Mouse (Mus musculus): ENCODE measurements around the gene Edaradd. TPM values are rescaled to one million over a fixed set of nuclear protein-coding genes. Genes with fewer than 3 reads are reported as not detected.
A peak's percentile ranks its signal among the peaks of the same experiment; 100 is the strongest.

The Edaradd gene
- polyA plus RNA-seq, 1 experiment from 2014 or later = 2.6 TPM

DNA sequence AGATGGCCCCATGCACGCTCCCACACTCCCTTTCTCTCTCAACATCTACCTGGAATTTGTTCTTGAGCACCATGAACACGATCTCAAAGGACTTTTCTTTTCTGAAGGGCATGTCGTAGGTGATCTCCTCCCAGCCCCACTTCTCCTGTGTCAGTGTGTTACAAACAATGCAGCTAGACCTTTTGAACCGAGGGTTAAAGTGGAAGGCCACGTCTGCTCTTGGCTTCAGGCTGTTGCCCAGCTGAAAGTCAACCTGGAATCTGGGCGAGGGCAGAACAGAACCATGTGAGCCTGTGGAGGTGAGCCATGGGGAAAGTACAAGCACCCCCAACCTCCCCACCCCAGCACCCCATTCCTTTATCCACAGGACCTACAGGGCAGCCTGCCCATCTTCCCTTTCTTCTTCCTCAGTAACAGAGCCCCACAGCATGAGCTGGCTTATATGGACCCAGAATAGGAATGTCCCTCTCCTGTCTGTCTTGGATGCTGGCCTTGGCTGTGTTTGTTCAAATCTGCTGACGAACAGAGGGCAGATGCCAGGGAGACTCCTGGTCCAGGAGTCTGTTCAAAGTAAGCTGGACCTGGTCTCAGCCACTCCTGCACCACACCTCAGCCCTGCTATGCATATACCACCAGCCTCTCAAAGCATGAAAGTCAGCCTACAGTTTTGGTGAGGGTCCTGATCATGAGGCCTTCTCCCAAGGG lies 65.4 kb downstream of the Edaradd start:
- Histone ChIP-seq H3K4me2 (ENCODE audit: low read length) (no peak overlapping the region), H3K4me1 (replicated peaks; ENCODE audit: control insufficient read depth, insufficient read depth, low read length) (0 out of 2 replicates have a peak, but pooled peaks cover under 1% of the 10 kb centered on the region), H3K36me3 (ENCODE audit: control insufficient read depth, insufficient read depth) (no peaks in the 10 kb centered on the region), H3K27ac (ENCODE audit: low read length) (no peak overlapping the region), H3K9ac (replicated peaks; ENCODE audit: low read depth, low read length) (no peak overlapping the region), H3K27me3 (replicated peaks; ENCODE audit: control insufficient read depth, insufficient read depth, low read length) (no peaks in the 10 kb centered on the region), H3K9me3 (ENCODE audit: control insufficient read depth, low read length) (no peaks in the 10 kb centered on the region), H3K4me3 (replicated peaks; ENCODE audit: low read length) (no peak overlapping the region)
- ATAC-seq = no peak
- WGBS = 83% methylated on average over 7 of the region's 7 CpGs

DNA sequence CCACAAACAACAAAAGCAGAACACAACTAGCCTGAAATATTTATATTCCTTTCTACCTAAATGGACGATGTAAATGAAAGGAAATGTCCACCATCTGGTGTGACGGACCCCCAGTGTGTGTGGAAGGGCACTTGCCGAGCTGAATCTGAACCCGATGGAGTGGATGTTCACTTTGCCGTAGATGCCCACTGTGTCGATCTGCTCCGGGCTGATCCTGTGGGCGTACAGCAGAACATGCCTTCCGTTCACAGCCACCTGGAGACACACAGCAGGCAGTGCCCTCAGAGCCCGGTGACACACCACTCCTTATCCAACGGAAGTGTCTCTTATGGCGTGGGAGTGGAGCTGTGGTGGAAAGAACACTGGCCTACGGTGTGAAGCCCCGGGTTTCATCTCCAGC lies 67.1 kb downstream of the Edaradd start:
- Histone ChIP-seq H3K4me2 (ENCODE audit: low read length) (no peak overlapping the region), H3K9me3 (ENCODE audit: control insufficient read depth, low read length) (no peaks in the 10 kb centered on the region), H3K27me3 (replicated peaks; ENCODE audit: control insufficient read depth, insufficient read depth, low read length) (no peaks in the 10 kb centered on the region), H3K4me3 (replicated peaks; ENCODE audit: low read length) (no peak overlapping the region), H3K4me1 (replicated peaks; ENCODE audit: control insufficient read depth, insufficient read depth, low read length) (no peaks in the 10 kb centered on the region), H3K9ac (replicated peaks; ENCODE audit: low read depth, low read length) (no peak overlapping the region), H3K36me3 (ENCODE audit: control insufficient read depth, insufficient read depth) (no peaks in the 10 kb centered on the region), H3K27ac (ENCODE audit: low read length) (no peak overlapping the region)
- WGBS = 91% methylated on average over 14 of the region's 14 CpGs
- ATAC-seq = no peak

DNA sequence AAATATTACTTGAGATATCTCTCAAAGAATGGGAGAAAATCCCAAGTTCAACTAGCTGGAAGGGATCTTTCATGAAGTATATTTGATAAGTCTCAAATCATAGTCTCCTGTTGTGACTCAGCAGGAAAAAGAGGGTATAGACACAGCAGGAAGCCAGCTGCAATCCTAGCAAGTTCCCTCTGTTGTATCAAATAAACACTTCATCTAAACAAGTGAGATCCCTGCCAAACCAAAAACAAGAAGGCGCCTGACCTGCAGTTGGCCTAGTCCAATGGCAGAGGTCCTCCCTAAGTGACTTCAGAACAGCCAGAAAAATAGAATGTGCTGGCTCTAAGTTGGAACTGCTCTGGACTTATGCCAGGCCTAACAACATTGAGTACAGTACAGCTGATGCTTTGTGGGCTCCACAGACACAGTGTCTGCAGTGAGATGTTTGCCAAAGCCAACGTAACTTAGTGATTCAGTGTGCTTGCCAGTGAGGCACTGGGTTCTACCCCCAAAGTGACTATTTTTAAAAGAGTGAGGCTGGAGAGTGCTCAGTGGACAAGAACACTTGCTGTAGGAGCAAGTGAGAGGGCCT lies 78.1 kb downstream of the Edaradd start:
- Histone ChIP-seq H3K9me3 (ENCODE audit: control insufficient read depth, low read length) (no peaks in the 10 kb centered on the region), H3K4me1 (replicated peaks; ENCODE audit: control insufficient read depth, insufficient read depth, low read length) (no peaks in the 10 kb centered on the region), H3K36me3 (ENCODE audit: control insufficient read depth, insufficient read depth) (peaks cover 14% of the 10 kb centered on the region), H3K4me3 (replicated peaks; ENCODE audit: low read length) (no peak overlapping the region), H3K9ac (replicated peaks; ENCODE audit: low read depth, low read length) (no peak overlapping the region), H3K27me3 (replicated peaks; ENCODE audit: control insufficient read depth, insufficient read depth, low read length) (no peaks in the 10 kb centered on the region), H3K4me2 (ENCODE audit: low read length) (no peak overlapping the region), H3K27ac (ENCODE audit: low read length) (no peak overlapping the region)
- ATAC-seq = peak; percentile 33
- WGBS = 63% methylated on average over 2 of the region's 2 CpGs

DNA sequence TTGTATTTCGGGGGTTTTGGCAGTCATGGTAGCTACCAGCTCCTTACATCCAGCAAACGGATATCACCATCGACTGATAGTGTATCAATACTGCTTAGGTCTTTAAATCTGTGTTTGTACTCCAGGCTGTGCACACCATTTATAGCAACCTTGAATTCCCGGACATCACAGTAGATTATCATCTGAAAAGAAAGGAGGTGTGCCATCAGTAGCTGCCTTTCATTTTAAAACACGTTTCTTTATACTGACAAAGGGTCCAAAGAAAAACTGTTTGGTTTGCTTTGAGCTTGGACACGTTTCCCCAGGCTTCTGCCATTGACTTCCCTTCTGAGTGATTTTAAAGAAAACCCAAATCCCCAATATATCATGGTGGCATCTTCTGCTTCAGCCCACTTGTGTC lies 79.4 kb downstream of the Edaradd start:
- no peak overlapping the region for H3K4me3 ChIP-seq (replicated peaks; ENCODE audit: low read length)
- no peak overlapping the region for H3K4me2 ChIP-seq (ENCODE audit: low read length)
- WGBS = 85% methylated on average over 6 of the region's 6 CpGs
- no peak for ATAC-seq
- H3K9me3 ChIP-seq (ENCODE audit: control insufficient read depth, low read length) = no peaks in the 10 kb centered on the region
- no peak overlapping the region for H3K27ac ChIP-seq (ENCODE audit: low read length)
- H3K36me3 ChIP-seq (ENCODE audit: control insufficient read depth, insufficient read depth) = peaks cover 17% of the 10 kb centered on the region
- no peaks in the 10 kb centered on the region for H3K27me3 ChIP-seq (replicated peaks; ENCODE audit: control insufficient read depth, insufficient read depth, low read length)
- no peaks in the 10 kb centered on the region for H3K4me1 ChIP-seq (replicated peaks; ENCODE audit: control insufficient read depth, insufficient read depth, low read length)
- H3K9ac ChIP-seq (replicated peaks; ENCODE audit: low read depth, low read length) = no peak overlapping the region

DNA sequence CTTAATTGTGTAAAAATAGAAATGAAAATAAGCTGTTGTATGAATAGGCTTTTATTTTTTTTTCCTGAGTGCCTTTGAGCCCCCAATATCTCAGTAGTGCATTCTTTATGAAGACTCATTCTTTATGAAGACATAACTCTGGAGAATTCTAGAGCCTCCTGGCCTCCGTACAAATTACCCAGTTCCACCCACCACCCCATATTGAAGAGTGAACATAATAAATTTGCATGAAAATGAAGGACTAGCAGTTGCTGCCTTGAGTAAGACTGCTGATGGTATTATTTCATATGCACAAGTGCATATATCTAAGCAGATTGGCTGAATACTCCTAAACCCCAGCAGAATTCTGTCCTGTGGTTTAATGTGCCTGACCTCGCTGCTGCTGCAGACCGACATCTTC lies 80.7 kb downstream of the Edaradd start:
- no peak overlapping the region for H3K27ac ChIP-seq (ENCODE audit: low read length)
- H3K36me3 ChIP-seq (ENCODE audit: control insufficient read depth, insufficient read depth) = peaks cover 24% of the 10 kb centered on the region
- H3K4me3 ChIP-seq (replicated peaks; ENCODE audit: low read length) = no peak overlapping the region
- ATAC-seq = no peak
- no peaks in the 10 kb centered on the region for H3K9me3 ChIP-seq (ENCODE audit: control insufficient read depth, low read length)
- H3K4me2 ChIP-seq (ENCODE audit: low read length) = no peak overlapping the region
- no peak overlapping the region for H3K9ac ChIP-seq (replicated peaks; ENCODE audit: low read depth, low read length)
- H3K27me3 ChIP-seq (replicated peaks; ENCODE audit: control insufficient read depth, insufficient read depth, low read length) = no peaks in the 10 kb centered on the region
- 91% methylated on average over 3 of the region's 3 CpGs for WGBS
- no peaks in the 10 kb centered on the region for H3K4me1 ChIP-seq (replicated peaks; ENCODE audit: control insufficient read depth, insufficient read depth, low read length)

DNA sequence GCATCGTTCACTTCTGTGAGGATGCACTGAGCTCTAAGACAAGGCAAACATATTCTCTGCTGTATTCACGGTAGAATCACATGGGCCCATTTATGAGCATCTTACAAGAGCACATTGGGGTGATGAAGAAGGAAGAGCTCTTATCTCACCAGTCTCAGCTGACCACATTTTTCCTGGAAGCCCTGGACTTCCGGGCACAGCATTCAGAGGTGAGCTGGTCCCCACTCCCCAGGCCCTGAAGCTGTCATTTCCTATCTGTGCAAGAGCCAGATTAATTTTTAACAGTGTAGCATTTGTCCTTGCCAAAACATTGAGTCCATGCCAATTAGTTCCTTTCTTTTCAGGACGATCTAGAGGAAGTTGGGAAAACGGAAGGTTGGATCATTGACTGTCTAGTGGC lies 86.4 kb downstream of the Edaradd start:
- no peak overlapping the region for H3K27ac ChIP-seq (ENCODE audit: low read length)
- H3K9me3 ChIP-seq (ENCODE audit: control insufficient read depth, low read length) = no peaks in the 10 kb centered on the region
- no peak overlapping the region for H3K4me3 ChIP-seq (replicated peaks; ENCODE audit: low read length)
- H3K4me1 ChIP-seq (replicated peaks; ENCODE audit: control insufficient read depth, insufficient read depth, low read length) = no peaks in the 10 kb centered on the region
- no peak overlapping the region for H3K9ac ChIP-seq (replicated peaks; ENCODE audit: low read depth, low read length)
- 89% methylated on average over 5 of the region's 5 CpGs for WGBS
- no peak for ATAC-seq
- H3K36me3 ChIP-seq (ENCODE audit: control insufficient read depth, insufficient read depth) = peaks cover 45% of the 10 kb centered on the region
- no peak overlapping the region for H3K4me2 ChIP-seq (ENCODE audit: low read length)
- H3K27me3 ChIP-seq (replicated peaks; ENCODE audit: control insufficient read depth, insufficient read depth, low read length) = no peaks in the 10 kb centered on the region

DNA sequence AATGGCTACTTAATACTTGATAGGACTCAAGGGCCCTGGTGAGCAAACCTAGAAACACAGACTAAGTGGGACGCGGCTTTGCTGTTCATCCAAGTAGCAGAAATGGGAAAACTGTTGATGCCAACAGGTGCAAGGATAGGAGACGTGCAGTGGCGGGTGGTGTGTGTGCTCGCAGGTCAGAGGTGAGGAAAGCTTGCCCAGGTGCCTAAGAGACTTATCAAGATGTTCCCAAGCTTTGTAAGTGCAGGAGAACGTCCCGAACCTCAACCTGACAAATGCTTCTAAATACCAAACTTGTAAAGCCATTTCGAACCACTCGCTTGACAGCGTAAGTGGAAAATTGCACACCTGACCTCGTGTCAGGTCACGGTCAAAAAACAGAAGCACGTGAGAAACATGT lies 91.7 kb downstream of the Edaradd start:
- Histone ChIP-seq H3K9ac (replicated peaks; ENCODE audit: low read depth, low read length) (no peak overlapping the region), H3K27ac (ENCODE audit: low read length) (no peak overlapping the region), H3K27me3 (replicated peaks; ENCODE audit: control insufficient read depth, insufficient read depth, low read length) (no peaks in the 10 kb centered on the region), H3K4me3 (replicated peaks; ENCODE audit: low read length) (no peak overlapping the region), H3K36me3 (ENCODE audit: control insufficient read depth, insufficient read depth) (peaks cover 43% of the 10 kb centered on the region), H3K4me1 (replicated peaks; ENCODE audit: control insufficient read depth, insufficient read depth, low read length) (no peaks in the 10 kb centered on the region), H3K4me2 (ENCODE audit: low read length) (no peak overlapping the region), H3K9me3 (ENCODE audit: control insufficient read depth, low read length) (no peaks in the 10 kb centered on the region)
- no peak for ATAC-seq
- 97% methylated on average over 13 of the region's 13 CpGs for WGBS

Other genes starting within 250 kb of the Edaradd start
- gene Actn2, start 179.7 kb downstream of the Edaradd start, polyA plus RNA-seq (2015; fragmentation: Nextera tagmentation; extraction: Ambion mirVana) = 4.2 and 4.6 TPM in 2 replicates
- 17.8 and 18.9 TPM in 2 replicates for gene Heatr1, start 125.4 kb downstream of the Edaradd start, polyA plus RNA-seq (2015; fragmentation: Nextera tagmentation; extraction: Ambion mirVana)
- gene Lgals8, start 55.5 kb downstream of the Edaradd start, polyA plus RNA-seq (2015; fragmentation: Nextera tagmentation; extraction: Ambion mirVana) = 14.4 and 15.1 TPM in 2 replicates
- gene Ero1lb, start 45.4 kb upstream of the Edaradd start, polyA plus RNA-seq (2015; fragmentation: Nextera tagmentation; extraction: Ambion mirVana) = 15.4 and 15.6 TPM in 2 replicates